Mouse (Mus musculus) midbrain, embryonic 13.5 days (tissue): ENCODE data around the gene Slc7a5. TPM values are rescaled to one million over a fixed set of nuclear protein-coding genes. Genes with fewer than 3 reads are reported as not detected.

Source experiments
- ATAC-seq: fragments of 200-750 bp; cut with Nextera tagmentation; 2 replicates; pipeline ENCODE4 v1.8.0; 2017; ENCODE audit warnings: mild to moderate bottlenecking, moderate TSS enrichment, moderate library complexity
- H3K27ac ChIP-seq: fragments of 300-500 bp; sonication (generic); 2 replicates; pipeline ENCODE4 v1.5.1; 2015; ENCODE audit warnings: inconsistent platforms, mild to moderate bottlenecking, moderate library complexity
- H3K27me3 ChIP-seq: fragments of 300-500 bp; sonication (generic); 2 replicates; pipeline ENCODE4 v1.6.1; 2015; ENCODE audit warnings: mild to moderate bottlenecking, inconsistent platforms
- H3K36me3 ChIP-seq: fragments of 300-500 bp; sonication (generic); 2 replicates; pipeline ENCODE4 v1.6.1; 2015; ENCODE audit warnings: mild to moderate bottlenecking, inconsistent platforms
- H3K4me1 ChIP-seq: fragments of 300-500 bp; sonication (generic); replicated peaks from 2 replicates; pipeline ENCODE4 v1.6.1; 2015; ENCODE audit warnings: inconsistent platforms
- H3K4me2 ChIP-seq: fragments of 300-500 bp; sonication (generic); replicated peaks from 2 replicates; pipeline ENCODE4 v1.6.1; 2015; ENCODE audit warnings: moderate library complexity, mild to moderate bottlenecking, inconsistent platforms
- H3K4me3 ChIP-seq: fragments of 300-500 bp; sonication (generic); replicated peaks from 2 replicates; pipeline ENCODE4 v1.5.1; 2015; ENCODE audit warnings: mild to moderate bottlenecking, inconsistent platforms
- H3K9ac ChIP-seq: fragments of 300-500 bp; sonication (generic); replicated peaks from 2 replicates; pipeline ENCODE4 v1.6.1; 2015; ENCODE audit warnings: mild to moderate bottlenecking, inconsistent platforms
- H3K9me3 ChIP-seq: fragments of 300-500 bp; sonication (generic); 2 replicates; pipeline ENCODE4 v1.6.1; 2016; ENCODE audit warnings: mild to moderate bottlenecking, inconsistent platforms
- WGBS: fragments of 180-500 bp; shearing (Covaris S2); methylation state at CpG from one replicate; pipeline ENCODE4 v1.1.7; 2015; 5-methylcytosine and 5-hydroxymethylcytosine counted together
- polyA plus RNA-seq: library from polyadenylated mRNA; unstranded; fragments of >200 nt; fragmentation: Nextera tagmentation; extraction: Ambion mirVana; gene quantifications from 2 replicates; pipeline ENCODE4 v1.2.1, GENCODE M21; 2015

The Slc7a5 gene
- polyA plus RNA-seq, 1 experiment from 2014 or later, result 37.3 TPM

- Histone ChIP-seq H3K4me3 (peak overlapping the region; percentile 71), H3K9ac (no peak overlapping the region; the same call in 1 of the 2 replicates), H3K4me2 (peak overlapping the region; percentile 98), H3K27me3 (peaks cover 16% of the 10 kb centered on the region), H3K36me3 (no peaks in the 10 kb centered on the region), H3K27ac (no peak overlapping the region), H3K4me1 (peaks cover 41% of the 10 kb centered on the region), H3K9me3 (no peaks in the 10 kb centered on the region)
- WGBS, result 87% methylated on average over 9 of the region's 9 CpGs
- ATAC-seq, result no peak
Observed at GRCm38 (mm10) chr8:121904999-121905398, 2.5 kb downstream of the Slc7a5 start.

DNA sequence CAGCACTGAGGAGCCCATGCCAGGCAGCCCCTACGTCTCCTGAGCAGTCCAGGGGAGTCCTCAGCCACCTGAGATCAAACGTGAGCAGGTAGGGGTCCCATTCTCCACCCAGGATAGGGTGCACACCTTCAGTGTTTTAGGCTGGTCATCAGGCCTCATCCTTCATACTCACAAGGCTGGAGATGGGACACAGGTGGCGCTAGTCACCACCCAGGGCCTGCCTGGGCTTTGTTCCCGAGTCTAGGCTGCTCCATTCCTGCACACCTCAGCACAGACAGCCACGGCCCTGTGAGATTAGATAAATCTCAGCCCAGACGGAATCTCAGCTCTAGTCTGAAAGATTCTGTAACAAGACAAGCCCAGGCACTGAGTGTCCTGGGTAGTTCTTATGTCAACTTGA is 3.5 kb downstream of the Slc7a5 start:
- Histone ChIP-seq H3K9me3 (no peaks in the 10 kb centered on the region), H3K4me2 (no peak overlapping the region), H3K9ac (no peak overlapping the region), H3K4me1 (peaks cover 47% of the 10 kb centered on the region), H3K4me3 (peak overlapping the region; percentile 4; the same call in 1 of the 2 replicates), H3K27me3 (peaks cover 12% of the 10 kb centered on the region), H3K36me3 (no peaks in the 10 kb centered on the region), H3K27ac (no peak overlapping the region)
- 69% methylated on average over 6 of the region's 6 CpGs for WGBS
- ATAC-seq, result no peak

- 0 out of 2 replicates have a peak overlapping the region, but pooled peaks have one; percentile 3 for H3K4me2 ChIP-seq
Observed at GRCm38 (mm10) chr8:121901498-121902236, 5.8 kb downstream of the Slc7a5 start.

DNA sequence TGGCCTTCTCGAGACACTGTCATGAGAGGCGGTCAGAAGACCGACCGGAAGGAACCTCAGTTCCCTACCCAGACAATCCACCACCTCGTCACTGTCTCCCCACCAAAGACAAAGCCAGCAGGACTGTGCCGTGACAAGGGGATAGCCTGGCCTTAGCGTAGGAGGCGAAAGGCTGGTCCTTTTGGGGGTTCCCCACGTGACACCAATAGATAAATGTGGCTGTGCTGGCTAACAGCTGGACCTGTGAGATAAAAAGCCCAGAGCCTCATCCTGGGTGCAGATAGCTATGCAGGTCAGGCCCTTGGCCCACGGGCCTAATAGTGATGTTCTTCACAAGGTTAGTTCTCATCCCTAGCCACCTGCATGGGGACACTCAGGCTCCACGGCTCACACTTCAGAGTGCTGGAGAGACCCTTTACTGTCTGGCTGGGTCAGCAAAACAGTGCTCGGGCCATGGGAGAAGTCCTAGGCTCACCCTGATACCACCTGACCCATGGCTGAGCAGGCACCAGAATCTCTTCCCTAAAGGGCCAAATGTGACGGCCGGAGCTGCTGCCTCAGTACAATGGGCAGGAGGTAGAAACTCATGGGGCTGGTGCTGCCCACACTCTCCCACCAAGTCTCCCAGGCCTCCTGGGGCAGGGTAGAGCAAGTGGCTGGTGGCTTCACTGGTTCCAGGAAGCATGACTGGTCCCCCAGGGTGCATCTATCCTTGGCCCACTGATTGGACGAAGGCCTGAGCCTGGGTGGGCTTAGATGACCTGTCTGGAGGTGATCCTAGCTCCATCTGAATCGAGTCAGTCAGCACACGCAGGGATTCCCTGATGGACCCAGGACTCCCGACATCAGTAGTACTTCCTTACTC is 8.1 kb downstream of the Slc7a5 start:
- Histone ChIP-seq H3K27ac (peak overlapping the region; percentile 81), H3K9ac (peak overlapping the region; percentile 39; the same call in 1 of the 2 replicates), H3K4me1 (peaks cover 45% of the 10 kb centered on the region), H3K27me3 (no peaks in the 10 kb centered on the region), H3K4me2 (peak overlapping the region; percentile 30; the same call in 1 of the 2 replicates), H3K36me3 (peaks cover 9% of the 10 kb centered on the region; the same call in 1 of the 2 replicates), H3K4me3 (no peak overlapping the region), H3K9me3 (no peaks in the 10 kb centered on the region)
- no peak for ATAC-seq
- 65% methylated on average over 18 of the region's 18 CpGs for WGBS

More at GRCm38 (mm10) chr8:121901498-121902236, 5.8 kb downstream of the Slc7a5 start:
- ATAC-seq, result no peak
- Histone ChIP-seq H3K27ac (no peak overlapping the region), H3K36me3 (no peaks in the 10 kb centered on the region), H3K27me3 (0 out of 2 replicates have a peak, but pooled peaks cover 4% of the 10 kb centered on the region), H3K9me3 (no peaks in the 10 kb centered on the region), H3K4me3 (no peak overlapping the region), H3K4me1 (peaks cover 59% of the 10 kb centered on the region), H3K9ac (0 out of 2 replicates have a peak overlapping the region, but pooled peaks have one; percentile 4)
- WGBS, result 63% methylated on average over 8 of the region's 8 CpGs

DNA sequence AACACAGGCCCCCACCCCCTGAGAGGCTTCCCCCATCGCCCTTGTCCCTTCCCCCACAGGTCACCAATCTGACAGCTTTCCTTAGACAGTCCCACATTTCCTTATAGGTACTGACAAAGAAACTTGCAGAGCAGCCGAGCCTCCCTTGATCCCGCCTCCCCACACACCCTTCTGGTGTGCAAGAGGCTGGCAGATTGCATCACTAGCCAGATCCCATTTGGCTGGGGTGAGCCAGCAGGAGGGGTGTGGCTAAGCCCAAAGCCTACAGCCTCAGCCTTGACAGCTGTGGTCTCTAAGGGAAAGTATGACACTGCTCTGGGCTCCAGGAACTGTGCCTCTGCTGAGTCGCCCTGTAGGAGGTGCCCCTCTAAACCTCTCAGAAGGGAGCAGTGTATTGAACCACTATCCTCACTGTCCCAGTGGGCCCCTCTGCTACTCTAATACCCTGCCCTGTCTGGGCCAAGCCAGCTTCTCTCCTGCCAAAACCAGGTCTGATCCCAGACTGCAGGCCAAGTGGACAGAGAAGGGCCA is 9.0 kb downstream of the Slc7a5 start:
- peak; percentile 89 for ATAC-seq
- Histone ChIP-seq H3K27ac (peak overlapping the region; percentile 81), H3K4me3 (no peak overlapping the region; the same call in 1 of the 2 replicates), H3K9ac (peak overlapping the region; percentile 39), H3K27me3 (no peaks in the 10 kb centered on the region), H3K4me1 (peaks cover 45% of the 10 kb centered on the region), H3K36me3 (peaks cover 12% of the 10 kb centered on the region; the same call in 1 of the 2 replicates), H3K9me3 (no peaks in the 10 kb centered on the region), H3K4me2 (peak overlapping the region; percentile 30)
- WGBS, result 7% methylated on average over 4 of the region's 4 CpGs

- Histone ChIP-seq H3K4me3 (no peak overlapping the region; the same call in 1 of the 2 replicates), H3K27ac (peak overlapping the region; percentile 81), H3K9me3 (no peaks in the 10 kb centered on the region), H3K4me1 (peaks cover 45% of the 10 kb centered on the region), H3K4me2 (peak overlapping the region; percentile 30), H3K36me3 (peaks cover 12% of the 10 kb centered on the region; the same call in 1 of the 2 replicates), H3K27me3 (no peaks in the 10 kb centered on the region), H3K9ac (peak overlapping the region; percentile 39)
- WGBS, result 21% methylated on average over 7 of the region's 7 CpGs
- peak; percentile 41 for ATAC-seq
Observed at GRCm38 (mm10) chr8:121897871-121898381, 9.6 kb downstream of the Slc7a5 start.

DNA sequence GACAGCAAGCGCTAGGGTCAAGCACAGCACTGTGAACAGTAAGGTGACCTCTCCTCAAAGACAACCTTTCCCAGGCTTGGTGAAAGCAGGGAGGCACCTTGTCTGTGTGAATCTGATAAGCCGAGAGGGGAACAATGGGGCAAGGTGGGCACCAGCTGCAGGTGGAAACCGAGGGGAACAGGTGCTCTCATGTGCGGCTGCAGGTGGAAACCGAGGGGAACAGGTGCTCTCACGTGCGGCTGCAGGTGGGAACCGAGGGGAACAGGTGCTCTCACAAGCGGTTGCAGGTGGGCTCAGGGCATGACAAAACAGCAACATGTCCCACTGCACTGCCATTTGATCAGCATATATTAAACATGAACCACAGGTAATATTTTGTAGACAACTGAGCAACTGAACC is 10.3 kb downstream of the Slc7a5 start:
- H3K4me3 ChIP-seq, result no peak overlapping the region
- no peak overlapping the region for H3K4me2 ChIP-seq
- no peaks in the 10 kb centered on the region for H3K27me3 ChIP-seq
- peaks cover 45% of the 10 kb centered on the region for H3K4me1 ChIP-seq
- peaks cover 12% of the 10 kb centered on the region; the same call in 1 of the 2 replicates for H3K36me3 ChIP-seq
- H3K9ac ChIP-seq, result 0 out of 2 replicates have a peak overlapping the region, but pooled peaks have one; percentile 41
- no peak for ATAC-seq
- H3K27ac ChIP-seq, result peak overlapping the region; percentile 81; the same call in 1 of the 2 replicates
- H3K9me3 ChIP-seq, result no peaks in the 10 kb centered on the region
- 84% methylated on average over 9 of the region's 9 CpGs for WGBS

- WGBS, result 30% methylated on average over 12 of the region's 12 CpGs
- no peak overlapping the region; the same call in 1 of the 2 replicates for H3K9ac ChIP-seq
Observed at GRCm38 (mm10) chr8:121896476-121897145, 10.9 kb downstream of the Slc7a5 start.

GRCm38 (mm10) chr8:121895910-121896309 is 11.6 kb downstream of the Slc7a5 start:
- no peak for ATAC-seq
- H3K4me1 ChIP-seq, result peaks cover 37% of the 10 kb centered on the region
- H3K36me3 ChIP-seq, result peaks cover 12% of the 10 kb centered on the region; the same call in 1 of the 2 replicates
- no peaks in the 10 kb centered on the region for H3K9me3 ChIP-seq
- no peak overlapping the region for H3K4me2 ChIP-seq
- no peak overlapping the region for H3K27ac ChIP-seq
- H3K4me3 ChIP-seq, result no peak overlapping the region
- 76% methylated on average over 7 of the region's 7 CpGs for WGBS
- no peak overlapping the region for H3K9ac ChIP-seq
- no peaks in the 10 kb centered on the region for H3K27me3 ChIP-seq

More at GRCm38 (mm10) chr8:121896476-121897145, 10.9 kb downstream of the Slc7a5 start:
- H3K4me1 ChIP-seq, result peaks cover 40% of the 10 kb centered on the region
- no peak overlapping the region for H3K4me3 ChIP-seq
- H3K27ac ChIP-seq, result no peak overlapping the region; the same call in 1 of the 2 replicates
- no peak for ATAC-seq
- H3K27me3 ChIP-seq, result no peaks in the 10 kb centered on the region
- H3K36me3 ChIP-seq, result peaks cover 12% of the 10 kb centered on the region; the same call in 1 of the 2 replicates
- no peak overlapping the region for H3K4me2 ChIP-seq
- no peaks in the 10 kb centered on the region for H3K9me3 ChIP-seq

GRCm38 (mm10) chr8:121892875-121893274 is 14.6 kb downstream of the Slc7a5 start:
- Histone ChIP-seq H3K9me3 (no peaks in the 10 kb centered on the region), H3K4me1 (peaks cover 20% of the 10 kb centered on the region), H3K4me3 (no peak overlapping the region), H3K27me3 (no peaks in the 10 kb centered on the region), H3K4me2 (no peak overlapping the region), H3K27ac (no peak overlapping the region), H3K9ac (no peak overlapping the region), H3K36me3 (peaks cover 17% of the 10 kb centered on the region)
- WGBS, result 92% methylated on average over 5 of the region's 5 CpGs
- ATAC-seq, result no peak
